Mouse (Mus musculus) heart, adult 8-10 months (tissue): ENCODE measurements around the gene Nrp1. TPM values are rescaled to one million over a fixed set of nuclear protein-coding genes. Genes with fewer than 3 reads are reported as not detected.

Source experiments
- DNase-seq: peaks from one replicate; pipeline ENCODE4 v3.0.0; 2022; ENCODE audit warnings: low spot score
- total RNA-seq, 4 experiments: library from RNA; stranded (reverse); gene quantifications; 2 replicates each; pipeline ENCODE4 v1.2.4; 2022

Nrp1 gene
- total RNA-seq, 4 experiments from 2014 or later: 92.6 to 130 (median 102) TPM

DNA sequence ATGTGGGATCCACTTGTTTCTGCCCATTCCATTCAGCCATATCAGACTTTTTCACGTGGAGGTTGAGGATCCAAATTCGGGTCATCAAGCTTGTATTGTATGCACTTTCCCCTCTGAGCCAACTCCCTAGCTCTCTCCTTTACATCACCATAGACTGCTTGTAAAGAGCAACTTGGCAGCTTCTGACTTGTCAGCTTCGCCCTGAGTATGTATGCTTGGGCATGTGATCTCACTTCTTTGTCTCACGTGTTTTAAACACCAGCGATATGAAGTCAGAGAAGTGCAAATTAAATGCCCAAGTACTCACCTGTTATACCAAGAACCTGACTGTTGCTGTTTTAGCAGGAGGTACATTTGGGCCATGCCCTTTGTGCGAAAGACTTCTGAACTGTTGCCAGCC, 12.6 kb downstream of the Nrp1 start:
- no peak for DNase-seq

DNA sequence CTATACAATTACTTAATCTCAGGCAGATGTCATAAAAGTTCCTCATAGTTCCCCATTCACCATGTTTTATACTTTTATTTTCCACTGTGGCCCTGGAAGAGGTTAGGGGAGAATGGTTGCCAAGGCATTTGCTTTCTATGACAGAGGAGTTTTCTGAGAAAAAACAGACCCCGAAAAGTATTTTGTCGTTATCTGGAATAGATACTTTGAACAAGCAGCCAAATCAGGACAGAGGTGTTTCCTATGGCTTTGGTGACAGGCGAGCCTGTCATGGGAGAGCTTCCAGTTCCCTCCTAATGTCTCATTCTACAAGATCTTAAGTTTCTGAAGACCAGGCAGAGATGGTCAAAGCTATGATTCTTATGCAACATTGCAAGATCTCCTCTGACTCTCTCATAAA, 13.4 kb downstream of the Nrp1 start:
- no peak for DNase-seq

DNA sequence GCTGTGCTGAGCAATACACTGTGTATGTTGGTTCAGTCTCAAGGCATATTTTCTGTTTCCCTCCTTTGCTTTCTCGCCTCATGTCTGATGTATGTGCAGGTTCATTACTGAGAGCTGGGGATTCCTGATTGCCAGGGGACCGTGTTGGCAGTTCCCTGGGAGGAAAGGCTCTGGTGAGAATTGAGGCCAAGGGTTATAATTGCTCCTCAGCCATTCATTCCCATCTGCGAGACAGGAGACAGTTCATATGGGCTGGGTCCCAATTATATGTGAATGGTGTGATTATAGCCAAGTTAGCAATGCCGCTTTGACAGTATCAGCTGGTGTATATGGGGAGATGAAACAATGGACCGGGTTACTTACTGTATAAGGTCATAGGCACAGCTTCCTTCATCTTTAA, 14.3 kb downstream of the Nrp1 start:
- DNase-seq: no peak

DNA sequence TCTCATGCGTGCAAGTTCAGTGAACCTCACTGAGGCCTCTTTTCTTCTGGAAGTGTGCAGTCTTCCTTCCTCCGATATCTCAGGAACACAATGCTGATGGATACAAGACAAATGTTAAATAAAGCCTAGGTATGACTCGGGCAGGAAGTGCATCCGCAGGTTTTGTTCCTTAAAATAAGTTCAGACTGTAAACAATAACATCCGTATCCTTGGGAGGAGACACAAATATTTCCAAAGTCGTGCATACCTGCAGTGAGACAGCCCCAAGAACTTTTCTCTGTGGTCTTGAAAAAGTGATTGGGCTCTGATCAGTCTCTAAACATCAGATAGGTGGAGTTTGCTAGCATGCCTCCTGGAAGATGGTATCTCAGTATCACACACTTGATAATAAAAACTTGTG, 15.0 kb downstream of the Nrp1 start:
- peak; percentile 70 for DNase-seq

DNA sequence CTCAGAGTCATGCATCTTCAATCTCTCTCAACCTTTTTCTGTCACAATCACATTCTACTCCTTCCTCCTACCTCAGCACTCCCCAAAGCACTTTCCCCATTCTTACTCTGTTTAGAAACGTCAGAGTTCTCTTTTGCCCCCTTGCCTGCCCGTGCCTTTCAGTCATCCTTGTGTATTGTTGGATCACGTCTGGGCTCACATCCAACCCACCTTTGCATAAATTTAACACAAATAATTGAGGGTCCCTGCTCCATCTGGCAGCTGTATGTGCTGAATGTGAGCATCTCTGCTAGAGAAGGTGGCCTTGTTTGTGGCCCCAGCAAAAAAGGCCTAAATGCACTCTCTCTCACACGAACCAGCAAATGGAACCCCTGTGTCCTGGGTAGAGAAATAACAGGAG, 16.9 kb downstream of the Nrp1 start:
- DNase-seq: no peak

DNA sequence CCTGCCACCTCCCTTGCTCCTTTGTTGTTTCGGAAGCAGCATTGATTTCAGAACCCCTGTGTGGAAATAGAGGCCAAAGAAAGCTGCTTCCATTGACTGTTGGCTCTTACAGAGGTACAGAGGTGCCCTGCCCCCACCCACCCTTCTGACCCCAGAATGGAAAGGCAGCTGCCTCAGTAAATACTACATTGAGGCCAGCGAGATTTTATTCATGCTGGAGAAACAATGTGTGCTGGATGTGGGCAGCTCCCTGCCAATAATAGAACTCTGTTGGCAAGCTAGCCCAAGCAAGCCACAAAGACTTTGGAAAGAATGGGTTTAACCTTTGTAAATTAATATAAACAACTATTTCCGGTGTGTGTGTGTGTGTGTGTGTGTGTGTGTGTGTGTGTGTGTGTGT, 24.8 kb downstream of the Nrp1 start:
- no peak for DNase-seq

DNA sequence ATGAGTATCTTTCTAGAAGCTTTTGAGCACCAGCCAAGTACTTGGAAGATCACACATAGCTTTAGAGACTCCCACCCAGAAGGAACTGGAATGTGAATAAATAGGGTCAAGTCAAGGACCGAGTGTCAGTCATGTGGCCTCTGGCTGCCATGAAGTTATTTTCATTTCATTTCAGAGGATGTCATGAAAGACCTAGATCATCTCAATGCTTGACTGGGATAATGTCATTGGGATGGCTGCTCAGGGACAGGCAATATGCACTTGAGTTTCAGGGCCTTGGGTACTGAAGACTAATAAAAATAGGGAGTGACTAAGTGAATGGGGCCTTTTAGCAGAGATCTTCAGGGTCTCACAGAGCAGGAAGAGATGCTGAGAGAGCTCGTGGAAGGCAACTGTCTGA, 26.0 kb downstream of the Nrp1 start:
- no peak for DNase-seq

DNA sequence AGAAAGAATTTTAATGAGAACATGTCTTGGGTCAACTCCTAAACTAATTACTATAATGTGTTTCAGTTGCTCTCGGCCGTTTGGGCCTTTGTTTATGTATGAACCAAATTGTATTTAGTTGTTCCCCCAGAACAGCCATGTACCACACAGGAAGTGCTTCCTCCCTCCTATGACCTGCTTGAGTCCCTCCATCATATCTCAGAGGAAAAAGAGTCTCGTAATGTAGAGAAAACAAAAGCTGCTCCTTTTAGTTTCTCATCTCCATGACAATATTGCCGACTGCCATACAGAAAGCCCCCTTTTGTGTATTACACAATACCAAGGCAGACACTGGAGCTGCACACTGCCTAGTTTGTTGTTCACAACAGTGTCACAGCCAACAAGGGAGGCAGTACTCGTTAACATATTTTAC, 26.5 kb downstream of the Nrp1 start:
- DNase-seq: no peak

DNA sequence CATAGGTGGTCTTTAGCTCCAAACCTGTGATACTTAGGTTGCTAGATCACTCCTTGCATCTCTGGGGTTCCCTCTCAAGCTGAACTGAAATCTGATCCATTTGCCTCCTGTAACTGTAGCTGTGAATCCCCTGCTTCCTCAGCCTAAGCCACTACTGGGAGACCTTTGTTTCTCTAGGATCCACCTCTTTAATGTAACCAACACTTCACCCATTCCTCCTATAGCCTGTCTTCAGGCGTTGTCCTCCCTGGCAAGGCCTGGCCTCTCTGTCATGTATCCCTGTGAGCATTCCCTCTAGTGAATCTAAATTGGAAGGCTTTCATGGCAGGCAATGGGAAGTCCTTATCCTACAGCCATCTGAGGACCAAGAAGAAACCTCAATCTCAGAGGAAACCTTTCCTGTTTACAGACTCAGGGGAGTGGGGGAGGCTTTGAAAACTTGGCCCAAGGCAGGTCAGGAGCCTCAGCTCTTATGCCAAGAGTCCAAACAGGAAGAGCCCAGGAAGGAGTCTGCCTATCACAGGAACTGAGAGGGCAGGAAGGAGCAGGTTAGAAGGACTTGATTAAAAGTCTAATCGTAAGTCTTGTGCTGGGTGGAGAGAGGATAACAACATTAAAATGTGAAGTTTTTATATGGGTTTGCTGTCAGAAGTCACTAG, 28.7 kb downstream of the Nrp1 start:
- DNase-seq: peak; percentile 83

DNA sequence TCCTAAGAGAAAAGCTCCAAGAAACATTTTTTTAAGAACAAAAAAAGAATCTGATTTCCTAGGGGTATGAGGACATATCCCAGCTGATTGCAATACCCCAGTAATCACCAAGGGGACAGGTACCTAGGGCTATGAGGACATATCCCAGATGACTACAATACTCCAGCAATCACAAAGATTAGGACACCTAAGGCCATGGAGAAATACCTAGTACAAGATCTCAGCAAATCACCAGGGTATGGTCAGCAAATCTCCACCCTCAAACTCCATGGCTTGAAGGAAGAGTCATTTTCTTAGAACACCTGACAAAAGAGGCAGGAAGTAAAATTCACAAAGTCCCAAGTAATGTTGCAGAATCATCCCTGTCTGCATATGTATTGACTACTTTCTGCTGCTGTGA, 32.4 kb downstream of the Nrp1 start:
- no peak for DNase-seq

DNA sequence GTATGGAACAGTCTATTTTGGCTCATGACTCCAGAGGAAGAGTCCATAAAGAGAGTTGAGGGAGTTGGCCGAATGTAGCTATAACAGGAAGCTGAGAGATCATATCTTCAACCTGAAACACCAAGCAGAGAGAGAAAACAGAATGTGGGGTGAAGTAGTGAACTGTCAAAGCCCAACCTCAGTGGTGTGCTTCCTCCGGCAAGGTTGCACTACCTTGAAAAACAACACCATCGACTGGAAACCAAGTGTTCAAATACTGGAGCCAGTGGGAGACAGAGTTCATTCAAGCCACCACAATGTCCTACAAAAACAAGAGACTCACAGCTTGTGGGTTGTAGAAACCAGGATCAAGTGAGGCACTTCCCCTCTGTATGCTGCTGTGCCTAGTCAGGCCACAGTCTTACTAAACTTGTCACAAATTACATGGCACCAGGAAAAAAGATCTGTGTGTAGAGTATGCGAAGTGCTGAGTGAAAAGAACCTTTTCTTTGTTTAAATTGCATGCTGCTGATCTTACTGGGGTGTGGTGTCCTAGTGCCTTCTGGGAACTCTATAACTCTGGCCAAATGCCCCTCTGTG, 32.9 kb downstream of the Nrp1 start:
- DNase-seq: no peak

DNA sequence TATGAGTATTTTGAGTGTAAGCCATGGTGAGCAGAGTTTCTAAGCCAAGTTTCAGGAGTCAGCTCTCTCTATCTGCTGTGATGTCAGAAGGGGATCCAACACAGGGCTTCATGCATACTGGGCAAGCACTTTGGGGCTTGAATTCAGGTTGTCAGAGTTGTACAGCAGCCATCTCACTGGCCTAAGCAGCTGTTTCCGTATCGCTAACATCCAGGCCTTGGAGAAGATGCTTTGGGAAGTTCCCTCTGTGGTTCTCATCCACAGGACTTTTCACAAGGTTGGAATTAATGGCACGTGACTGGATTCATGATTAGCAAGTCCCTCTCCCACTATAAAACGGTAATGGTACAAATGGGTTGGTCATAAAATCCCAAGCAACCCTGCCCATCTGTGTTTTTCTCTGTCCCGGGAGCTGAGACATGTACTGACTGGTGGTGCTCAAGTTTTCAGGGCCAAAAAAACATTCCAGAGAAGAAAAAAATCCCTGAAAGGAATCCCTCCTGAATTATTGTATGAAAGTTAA, 36.3 kb downstream of the Nrp1 start:
- no peak for DNase-seq

DNA sequence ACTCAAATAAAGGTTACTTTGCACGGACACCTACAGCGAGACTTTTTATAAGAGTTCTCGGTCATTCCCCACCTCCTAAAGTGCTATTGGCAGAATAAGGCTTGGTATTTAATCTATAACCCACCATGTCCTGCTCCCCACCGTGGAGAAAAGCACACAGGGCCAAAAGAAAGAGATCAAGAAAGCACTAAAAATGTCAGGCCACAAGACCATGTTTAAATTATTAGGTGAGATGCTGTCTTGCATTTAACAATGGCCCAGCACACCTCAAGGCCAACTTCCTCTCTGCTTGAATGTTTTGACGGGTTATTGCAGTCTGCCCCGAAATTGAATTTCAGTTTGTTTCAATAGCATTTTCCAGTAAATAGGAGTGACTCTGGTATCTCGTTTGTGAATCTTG, 38.6 kb downstream of the Nrp1 start:
- no peak for DNase-seq

DNA sequence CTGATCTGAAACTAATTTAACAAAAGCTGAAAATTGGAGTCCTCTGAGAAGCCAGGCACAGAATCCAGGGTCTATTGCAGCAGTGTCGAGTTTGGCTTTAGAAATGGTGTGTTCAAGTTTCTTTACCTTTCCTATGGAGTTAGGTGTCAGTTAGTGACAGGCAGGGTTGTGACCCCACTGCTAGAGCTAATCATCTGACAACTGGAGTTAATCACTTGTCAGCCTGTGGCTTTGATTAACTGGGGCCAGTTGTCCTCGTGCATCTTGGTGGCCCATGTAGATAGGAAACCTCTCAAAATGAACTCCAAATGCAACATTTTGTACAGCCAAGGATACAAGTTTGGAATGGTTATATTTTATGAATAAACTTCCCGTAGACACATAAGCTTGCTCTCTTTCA, 39.0 kb downstream of the Nrp1 start:
- no peak for DNase-seq

DNA sequence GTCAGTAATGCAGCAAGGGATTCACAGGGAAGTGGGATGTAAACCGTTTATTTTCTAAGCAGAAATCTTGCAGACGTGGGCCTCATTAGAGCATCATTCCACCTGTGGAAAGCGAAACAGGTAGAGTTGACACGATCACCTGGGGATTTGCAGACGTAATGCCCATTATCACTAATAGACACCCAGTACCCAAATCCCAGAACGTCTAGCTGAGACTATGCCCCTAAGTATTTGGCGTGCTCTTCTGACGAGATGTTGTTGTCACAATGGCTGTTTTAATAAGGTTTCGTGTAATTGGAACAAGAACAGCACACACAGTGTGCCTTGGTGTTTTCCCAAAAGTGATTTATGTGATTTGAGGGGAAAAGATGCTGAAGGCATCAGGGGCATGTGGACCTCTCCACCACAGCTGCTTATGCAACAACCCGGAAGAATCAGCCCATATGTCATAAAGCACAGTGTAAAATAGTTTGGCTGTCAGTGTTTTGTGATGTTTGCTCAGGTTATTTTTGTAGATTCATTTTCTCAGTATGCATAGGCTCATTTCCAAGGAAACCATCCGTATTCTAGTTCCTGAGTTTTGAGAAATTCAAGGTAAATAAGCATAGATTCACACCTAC, 40.2 kb downstream of the Nrp1 start:
- DNase-seq: no peak

DNA sequence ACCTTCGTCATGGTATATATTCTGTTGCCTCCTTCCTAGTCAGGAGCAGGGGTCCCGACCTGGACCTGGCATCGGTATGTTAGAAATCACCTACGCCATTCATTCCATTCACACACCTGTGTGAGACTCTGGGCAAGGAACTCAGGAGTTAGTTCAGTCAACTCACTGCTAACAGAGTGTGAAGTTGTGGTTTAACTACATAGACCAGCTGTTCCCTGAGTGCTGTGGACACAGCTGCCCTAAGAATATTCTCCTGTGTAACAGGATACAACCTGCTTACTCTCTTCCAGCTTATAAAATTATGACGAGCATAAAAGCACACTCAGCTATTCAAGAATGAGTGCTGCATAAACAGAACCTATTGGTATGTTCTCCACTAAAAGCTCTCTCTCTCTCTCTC, 41.9 kb downstream of the Nrp1 start:
- DNase-seq: no peak

DNA sequence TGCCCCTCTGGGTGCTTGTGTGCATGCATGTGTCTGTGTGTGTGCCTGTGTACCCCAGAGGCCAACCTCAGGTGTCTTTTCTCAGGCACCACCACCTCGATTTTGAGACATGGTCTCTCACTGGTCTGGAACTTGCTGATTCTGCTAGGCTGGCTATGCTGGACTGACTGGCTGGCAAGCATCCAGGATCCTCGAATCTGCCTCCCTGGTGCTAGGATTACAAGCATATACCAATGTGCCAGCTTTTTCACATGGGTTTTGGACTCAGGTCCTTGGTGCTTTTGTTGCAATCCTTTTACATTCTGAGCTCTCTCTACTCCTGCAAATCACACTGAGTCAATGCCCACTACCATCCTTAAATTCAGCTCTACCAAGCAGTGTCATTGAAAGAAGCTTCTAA, 46.5 kb downstream of the Nrp1 start:
- no peak for DNase-seq

DNA sequence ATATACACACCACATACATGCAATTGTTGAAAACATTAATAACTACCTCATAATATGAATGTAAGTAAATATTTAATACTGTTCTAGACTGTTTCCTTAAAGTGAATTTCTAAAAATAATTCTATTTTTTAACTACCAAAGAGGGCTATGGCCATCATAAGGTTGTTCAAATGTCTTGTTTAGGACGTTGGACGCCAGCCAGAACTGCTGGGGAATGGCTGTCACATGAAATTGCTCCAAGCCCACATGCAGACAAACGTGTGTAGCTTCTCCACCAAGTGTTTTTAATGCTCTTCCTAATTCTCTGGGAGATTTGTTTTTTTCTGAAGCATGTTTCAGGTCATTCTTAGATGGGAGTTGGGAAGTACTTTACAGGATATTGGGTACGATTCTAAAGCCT, 55.0 kb downstream of the Nrp1 start:
- DNase-seq: no peak

DNA sequence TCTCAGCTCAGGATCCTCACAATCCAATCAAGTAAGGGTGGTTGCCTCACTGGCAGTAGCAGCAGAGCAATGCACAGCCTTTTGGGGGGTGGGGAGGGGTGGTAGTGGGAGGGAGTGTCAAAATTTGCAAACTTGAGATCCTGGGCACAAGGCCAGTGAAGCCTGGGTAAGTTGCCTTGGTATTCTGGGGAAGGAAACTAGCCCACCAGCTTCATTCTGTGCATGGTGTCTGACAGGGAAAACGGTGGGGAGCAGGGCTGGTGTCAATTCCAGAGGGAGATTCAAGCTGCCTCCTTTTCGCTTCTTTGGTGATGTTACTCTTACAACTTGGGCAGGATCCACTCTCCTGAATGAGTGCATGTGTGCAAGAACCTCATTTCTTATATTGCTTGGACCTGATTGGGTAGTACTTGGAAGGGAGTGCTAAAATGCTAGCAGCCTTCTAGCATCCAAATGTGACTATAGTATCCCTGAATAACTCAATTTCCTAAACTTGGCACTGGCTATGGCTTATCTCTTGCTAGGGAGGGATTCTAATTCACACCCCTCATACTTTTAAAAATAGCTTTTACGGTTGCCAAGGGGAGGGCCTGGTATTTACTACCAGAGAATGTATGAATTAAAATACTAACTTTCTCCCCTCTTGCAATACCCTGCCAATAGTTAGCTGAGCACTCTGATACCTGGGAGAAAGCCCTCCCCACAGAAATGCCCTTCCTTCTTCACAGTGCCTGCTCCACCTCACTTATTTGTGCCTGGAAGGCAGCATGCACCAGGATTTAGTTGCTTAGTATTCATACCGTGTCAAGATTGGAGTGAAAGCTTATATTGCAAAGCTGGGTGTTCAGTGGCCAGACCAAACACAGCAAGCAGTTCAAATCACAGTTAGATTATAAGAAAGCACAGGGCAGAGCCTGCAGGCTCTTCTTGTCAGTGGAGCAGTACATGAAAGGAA, 57.6 kb downstream of the Nrp1 start:
- DNase-seq: no peak

DNA sequence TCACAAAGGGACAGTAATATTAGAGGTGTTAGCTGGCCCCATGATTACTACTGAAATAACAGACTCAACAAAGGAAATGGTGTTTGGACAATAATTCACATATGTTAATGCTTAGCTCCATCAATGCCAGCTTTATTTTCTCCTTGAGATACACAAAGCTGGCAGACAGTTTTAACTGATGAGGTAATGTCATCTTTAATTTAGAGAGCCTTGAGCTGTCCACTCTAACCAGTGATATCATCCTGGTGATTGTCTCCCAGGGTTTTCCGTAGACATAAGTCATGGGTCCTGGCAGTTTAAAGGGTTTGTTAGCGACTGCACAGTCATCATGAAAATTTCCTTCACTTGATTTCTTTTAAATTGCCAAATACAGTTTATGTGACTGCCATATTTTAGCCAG, 58.5 kb downstream of the Nrp1 start:
- no peak for DNase-seq

DNA sequence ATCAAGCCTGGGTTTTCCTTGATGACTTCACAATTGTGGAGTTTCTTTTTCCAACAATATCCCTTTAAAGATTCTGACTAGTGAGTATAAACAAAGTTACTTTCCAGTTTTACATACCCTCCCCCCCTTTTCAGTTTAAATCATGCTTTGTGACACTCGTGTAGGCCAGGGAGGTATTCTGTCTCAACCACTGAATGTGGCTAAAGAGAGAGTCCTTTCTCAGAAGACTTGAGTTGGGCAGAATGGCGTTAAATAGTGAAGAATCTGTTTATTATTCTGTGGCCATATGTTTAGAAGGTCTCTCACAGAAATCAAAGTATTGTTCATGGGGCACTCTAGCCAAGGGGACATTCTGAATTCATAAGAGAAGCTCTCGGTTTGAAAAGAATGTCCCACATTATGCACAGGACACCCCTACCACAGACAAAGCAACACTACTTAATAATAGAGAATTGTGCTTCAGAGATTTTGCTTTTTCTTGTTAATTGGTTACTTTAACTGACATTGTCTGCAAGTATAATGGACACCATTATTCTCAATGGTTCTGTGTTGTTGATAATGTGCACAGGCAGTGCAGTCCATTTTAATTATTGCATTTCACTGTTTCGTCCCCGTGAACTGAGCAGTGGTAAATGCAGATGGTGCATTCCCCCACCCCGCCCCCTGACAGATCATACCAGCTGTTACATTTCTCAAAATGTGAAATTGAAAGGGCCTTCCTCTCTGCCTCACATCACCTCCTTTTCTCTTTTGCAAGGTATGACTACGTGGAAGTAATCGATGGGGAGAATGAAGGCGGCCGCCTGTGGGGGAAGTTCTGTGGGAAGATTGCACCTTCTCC, 59.8 kb downstream of the Nrp1 start:
- DNase-seq: no peak
